Mouse (Mus musculus) gonadal fat pad, adult 2 months (tissue): Measurements from ENCODE around the gene Iqcn. TPM values are rescaled to one million over a fixed set of nuclear protein-coding genes. Genes with fewer than 3 reads are reported as not detected.

Source experiments
- DNase-seq: peaks from one replicate; pipeline ENCODE4 v3.0.0-alpha.2; 2012; ENCODE audit warnings: low read depth
- polyA plus RNA-seq: library from polyadenylated mRNA; depleted of rRNA; stranded (reverse); fragments of >200 nt; gene quantifications from 2 replicates; pipeline ENCODE4 v1.2.3, GENCODE M21; 2012

Iqcn gene
- polyA plus RNA-seq, 1 experiment, result 0.55 TPM

GRCm38 (mm10) chr8:70678679-70679078, 24.6 kb upstream of the Iqcn start:
- no peak for DNase-seq

GRCm38 (mm10) chr8:70679404-70679803, 23.9 kb upstream of the Iqcn start:
- DNase-seq, result no peak

- DNase-seq, result no peak
Observed at GRCm38 (mm10) chr8:70680039-70680438, 23.2 kb upstream of the Iqcn start.

- no peak for DNase-seq
Observed at GRCm38 (mm10) chr8:70681410-70681809, 21.8 kb upstream of the Iqcn start.

GRCm38 (mm10) chr8:70682193-70682592, 21.1 kb upstream of the Iqcn start:
- DNase-seq, result no peak

DNA sequence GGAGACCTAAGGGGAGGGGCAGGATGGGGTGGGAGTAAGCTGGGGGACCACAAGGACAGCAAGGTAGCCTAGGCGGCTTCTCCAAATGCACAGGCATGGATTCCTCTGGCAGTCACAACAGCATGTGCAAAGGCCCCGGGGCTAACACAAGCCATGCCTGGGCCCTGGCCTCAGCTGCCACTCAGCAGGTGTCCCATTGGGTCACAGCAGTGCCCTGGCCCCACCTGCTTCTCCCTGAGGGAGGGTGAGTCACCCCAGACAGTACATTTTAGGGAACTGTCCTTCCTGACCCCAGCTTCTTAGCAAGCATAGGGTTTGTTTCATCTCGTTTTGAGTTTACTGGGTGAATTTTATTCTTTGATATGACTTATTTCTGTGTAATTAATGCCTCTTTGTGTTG, 20.6 kb upstream of the Iqcn start:
- no peak for DNase-seq

- no peak for DNase-seq
Observed at GRCm38 (mm10) chr8:70684291-70684690, 19.0 kb upstream of the Iqcn start.

GRCm38 (mm10) chr8:70687576-70687975, 15.7 kb upstream of the Iqcn start:
- DNase-seq, result no peak

- no peak for DNase-seq
Observed at GRCm38 (mm10) chr8:70688136-70688535, 15.1 kb upstream of the Iqcn start.

DNA sequence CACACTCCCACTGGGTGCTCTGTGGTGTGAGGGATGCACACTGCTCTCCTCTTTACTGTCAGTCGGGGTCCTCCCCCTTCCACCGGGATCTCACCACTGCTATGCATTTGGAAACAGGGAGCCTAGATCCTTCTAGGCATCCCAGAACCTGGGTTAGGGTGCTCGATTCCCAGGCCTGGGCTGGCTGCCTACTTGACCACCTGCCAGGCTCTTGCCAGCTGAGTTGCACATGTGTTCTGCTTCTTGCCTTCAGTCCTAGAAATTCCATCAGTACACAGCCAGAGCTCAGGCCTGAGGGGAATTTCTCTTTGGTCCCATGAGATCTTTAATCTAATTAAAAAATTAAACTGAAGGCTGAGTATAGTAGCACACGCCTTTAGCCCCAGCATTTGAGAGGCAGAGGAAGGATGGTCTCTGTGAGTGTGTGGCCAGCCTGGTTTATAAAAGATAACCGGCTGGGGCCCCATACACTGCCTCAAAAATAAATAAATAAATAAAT, 13.3 kb upstream of the Iqcn start:
- no peak for DNase-seq

DNA sequence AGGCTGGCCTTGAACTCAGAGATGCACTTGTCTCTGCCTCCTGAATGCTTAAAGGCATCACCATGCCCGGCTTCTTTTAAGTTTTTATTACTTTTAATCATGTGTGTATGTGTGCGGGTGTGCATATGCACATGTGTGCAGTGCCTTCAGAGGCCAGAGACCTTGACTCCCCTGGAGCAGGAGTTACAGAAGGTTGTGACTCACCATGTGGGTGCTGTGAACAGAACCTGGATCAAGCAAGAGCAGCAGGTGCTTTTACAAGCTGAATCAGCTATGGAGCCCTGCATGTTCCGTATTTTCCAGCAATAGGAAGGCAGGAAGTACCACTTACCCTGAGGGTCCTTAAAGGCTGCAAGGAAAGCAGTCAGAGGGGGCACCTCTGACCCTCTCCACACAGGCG, 12.0 kb upstream of the Iqcn start:
- no peak for DNase-seq

DNA sequence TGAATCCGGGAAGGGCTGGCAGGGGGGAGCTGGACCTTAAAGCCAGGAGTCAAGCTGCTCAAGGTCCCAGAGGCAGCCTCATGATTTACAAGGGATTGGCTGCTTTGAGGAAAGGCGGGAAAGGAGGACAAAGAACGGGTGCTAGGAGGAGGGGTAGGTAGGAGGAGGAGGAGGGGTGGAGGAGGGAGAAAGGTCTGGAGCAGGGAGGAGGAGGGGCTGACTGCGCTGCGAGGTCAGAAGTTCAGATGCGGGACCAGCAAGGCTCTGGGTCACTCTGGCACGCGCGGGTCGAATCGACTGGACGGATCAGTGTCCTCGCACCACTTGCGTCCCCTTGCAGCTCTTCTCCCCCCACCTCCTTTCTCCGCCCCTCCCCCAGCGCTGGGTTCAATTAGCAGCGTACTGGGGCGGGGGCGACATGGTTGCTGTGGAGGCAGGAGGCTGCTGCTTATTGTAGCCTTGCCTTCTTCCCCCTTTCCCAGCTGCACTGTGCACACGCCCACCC, 11.5 kb upstream of the Iqcn start:
- DNase-seq, result no peak

DNA sequence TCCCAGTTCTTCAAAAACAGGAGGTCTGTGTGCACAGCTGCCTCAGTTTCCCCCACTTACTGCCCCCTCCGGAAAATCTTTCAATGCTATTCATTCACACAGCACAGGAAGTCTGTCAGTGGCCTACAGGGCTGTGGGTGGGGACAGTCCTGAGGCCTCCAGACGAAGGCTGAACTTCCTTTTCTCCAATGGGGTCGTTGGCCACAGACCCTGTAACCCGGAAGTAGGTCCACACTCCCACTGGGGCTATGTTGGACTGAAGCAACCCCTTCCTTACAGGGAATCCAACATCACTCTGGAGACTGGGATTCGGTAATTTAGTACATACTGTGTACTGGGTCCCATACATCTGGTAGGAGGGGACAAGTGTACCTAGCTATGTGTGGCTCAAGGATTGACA, 9.6 kb upstream of the Iqcn start:
- no peak for DNase-seq

DNA sequence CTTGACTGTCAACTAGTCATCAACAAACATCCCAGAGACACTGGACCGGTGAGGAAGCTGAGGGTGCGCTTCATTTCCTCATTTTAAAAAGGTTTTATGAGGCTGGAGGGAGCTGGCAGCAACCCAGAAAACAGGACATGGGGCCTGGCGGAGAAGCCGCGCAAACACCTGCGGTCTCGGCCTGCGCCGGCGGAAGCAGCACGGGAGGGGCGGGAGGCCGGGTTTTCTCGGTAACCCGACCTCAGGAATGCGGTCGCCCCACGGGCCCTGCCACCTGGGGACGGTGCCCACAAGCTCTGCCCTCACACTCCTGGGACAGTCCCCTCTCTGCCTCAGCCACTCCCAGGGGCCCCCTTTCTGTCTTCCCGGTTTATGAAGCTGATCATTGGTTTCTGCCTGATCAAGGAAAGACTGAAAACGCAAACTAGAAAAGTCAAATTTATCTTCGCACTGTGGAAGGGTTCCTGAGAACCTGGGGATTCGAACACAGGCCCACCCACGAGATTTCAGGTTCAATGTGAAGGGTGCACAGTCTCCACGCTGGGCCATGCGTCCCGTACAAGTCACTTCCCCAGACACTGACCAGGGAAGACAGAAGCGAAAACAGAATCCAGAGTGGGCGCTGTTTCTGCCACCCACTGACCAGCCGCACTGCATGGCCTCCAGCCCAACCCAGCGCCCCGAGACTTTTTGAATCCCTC, 7.8 kb upstream of the Iqcn start:
- DNase-seq, result no peak

- no peak for DNase-seq
Observed at GRCm38 (mm10) chr8:70696019-70696885, 7.0 kb upstream of the Iqcn start.

GRCm38 (mm10) chr8:70696946-70697345, 6.3 kb upstream of the Iqcn start:
- no peak for DNase-seq

GRCm38 (mm10) chr8:70697366-70698250, 5.6 kb upstream of the Iqcn start:
- DNase-seq, result no peak

DNA sequence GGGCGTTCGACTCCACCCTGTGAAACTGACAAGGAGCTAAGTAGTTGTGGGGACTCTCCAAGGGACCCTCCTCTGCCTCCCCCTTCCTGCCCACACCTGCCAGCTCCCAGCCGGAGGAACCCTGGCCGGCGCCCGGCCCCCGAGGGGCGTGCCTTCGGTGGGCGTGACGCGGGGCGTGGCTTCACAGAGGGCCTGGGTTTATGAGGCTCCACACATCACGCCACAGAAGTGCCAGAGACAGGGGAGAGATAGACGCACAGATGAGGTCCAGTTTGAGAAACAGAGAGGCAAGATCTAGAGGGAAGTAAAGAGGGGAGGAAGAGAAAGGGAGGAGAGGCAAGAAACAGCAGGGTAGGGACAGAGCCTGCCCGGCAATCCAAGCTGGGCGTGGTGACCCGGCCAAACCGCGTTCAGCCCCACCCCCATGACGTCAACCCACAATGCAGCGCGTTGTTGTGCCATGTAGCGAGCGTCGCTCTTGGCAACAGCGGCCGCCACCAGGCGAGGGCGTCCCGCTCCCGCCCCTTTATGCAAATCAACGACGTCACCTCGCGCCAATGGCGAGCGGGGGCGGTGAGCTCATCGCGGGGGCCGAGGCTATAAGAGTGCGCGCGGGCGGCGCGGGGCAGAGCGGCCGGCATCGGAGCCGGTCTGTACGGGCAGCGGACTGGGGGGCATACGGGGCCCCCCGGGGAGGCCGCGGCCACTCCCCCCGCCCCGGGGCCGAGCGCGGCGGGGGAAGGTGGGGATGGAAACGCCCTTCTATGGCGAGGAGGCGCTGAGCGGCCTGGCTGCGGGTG, 4.7 kb upstream of the Iqcn start, which contains the start of gene Jund:
Gene Jund (plus strand): TSS at position 640 of the 800 bp plus-strand sequence.
- DNase-seq, result no peak

- no peak for DNase-seq
Observed at GRCm38 (mm10) chr8:70699116-70699833, 4.0 kb upstream of the Iqcn start.
